Mouse (Mus musculus): ENCODE data around the gene Arid2.
"Not testable (repeated sequence)": the region's sequence is repeated elsewhere in the genome, so short reads cannot be mapped to it uniquely, and the experiment has no call there.

The Arid2 gene

DNA sequence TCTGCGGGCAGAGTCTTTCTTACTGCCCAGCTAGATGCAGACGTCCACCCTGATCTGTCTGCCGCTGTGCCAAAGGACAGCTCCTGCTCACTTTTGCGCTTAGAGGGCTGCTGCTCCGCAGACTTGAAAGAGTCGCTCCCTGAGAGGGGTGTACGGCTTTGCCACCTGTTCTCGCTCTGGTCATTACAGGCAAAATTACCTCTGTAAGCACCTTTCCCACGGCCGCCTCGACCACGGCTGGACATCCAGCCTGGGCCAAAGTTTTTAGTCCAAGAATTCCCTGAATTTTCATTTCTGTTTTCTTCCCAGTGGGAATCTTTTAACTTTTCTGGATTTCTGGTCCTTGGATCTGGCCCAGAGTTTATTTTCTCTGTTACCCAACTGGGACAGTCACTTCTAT, 130.8 kb downstream of the Arid2 start:
- in situ Hi-C loops (cut with MboI, MseI): no loop called here

DNA sequence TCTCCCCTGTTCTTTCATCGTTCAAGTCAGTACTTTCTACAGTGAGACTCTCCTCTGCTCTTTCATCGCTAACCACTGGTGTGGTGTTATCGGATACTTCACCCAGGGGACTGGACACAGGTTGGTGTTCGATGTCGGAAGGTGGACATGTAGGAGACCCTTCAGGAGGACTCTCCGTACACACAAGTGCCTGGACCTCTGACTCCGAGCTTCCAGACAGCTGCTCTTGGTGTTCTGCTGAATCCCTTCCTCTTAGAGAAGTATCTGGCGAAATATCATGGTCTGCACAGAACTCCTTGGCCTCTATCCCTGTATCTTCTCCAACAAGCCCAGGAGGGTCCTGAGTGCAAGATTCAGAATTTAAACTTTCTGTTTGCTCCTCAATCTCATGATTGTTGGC, 132.6 kb downstream of the Arid2 start:
- in situ Hi-C loops (cut with MboI, MseI): no loop called here

DNA sequence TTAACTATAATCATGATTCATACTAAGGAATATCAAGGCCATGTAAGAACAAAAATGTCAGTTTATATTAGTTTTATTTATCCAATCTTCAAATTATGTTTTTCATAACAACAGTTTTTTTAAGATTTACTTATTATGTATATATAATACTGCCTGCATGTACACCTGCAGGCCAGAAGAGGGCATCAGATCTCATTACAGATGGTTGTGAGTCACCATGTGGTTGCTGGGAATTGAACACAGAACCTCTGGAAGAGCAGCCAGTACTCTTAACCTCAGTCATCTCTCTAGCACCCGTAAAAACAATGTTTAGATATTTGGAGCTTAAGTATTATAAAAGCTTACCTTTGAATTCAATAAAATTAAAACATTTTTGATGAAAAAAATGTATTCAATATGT, 146.9 kb downstream of the Arid2 start:
- in situ Hi-C loops (cut with MboI, MseI): no loop called here

GRCm38 (mm10) chr15:96441480-96441879, 154.2 kb downstream of the Arid2 start:
- in situ Hi-C loops (cut with MboI, MseI): not testable (repeated sequence)

DNA sequence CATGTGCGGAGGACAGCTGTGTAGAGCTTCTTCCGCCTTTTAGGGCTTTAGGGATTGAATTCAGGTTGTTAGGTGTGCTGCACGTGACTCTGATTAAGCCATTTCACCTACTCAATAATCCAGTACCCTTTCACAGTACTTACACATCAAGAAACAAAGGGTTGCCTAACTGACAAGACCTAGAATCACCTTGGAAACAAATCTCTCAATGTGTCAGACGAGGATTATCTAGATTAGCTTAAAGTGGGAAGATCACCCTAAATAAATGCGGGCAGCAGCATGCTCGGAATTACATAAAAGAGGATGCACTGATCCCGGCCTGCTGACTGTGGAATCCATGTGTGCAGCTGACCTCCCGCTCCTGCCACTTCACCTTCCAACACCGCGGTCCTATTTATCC, 159.5 kb downstream of the Arid2 start:
- in situ Hi-C loops (cut with MboI, MseI): no loop called here

- in situ Hi-C loops (cut with MboI, MseI): no loop called here
These were observed 161.5 kb downstream of the Arid2 start for GRCm38 (mm10) chr15:96448656-96449299.

DNA sequence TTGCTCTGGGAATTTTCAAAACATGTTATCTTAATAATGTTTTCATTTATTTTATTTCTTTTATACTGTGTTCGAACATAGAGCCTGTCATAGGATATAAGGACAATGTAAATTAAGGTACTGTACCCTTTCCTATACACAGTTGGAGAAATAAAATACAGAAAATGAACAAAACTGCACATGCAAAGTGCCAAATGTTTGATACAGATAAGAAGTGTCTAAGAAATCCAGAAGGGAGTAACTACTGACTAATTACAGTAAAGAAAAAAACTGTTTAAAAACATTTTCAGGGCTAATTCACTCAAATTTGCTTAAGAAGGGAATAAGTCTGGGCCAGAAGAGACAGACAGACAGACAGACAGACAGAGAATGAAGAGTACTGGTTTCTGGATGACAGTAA, 166.0 kb downstream of the Arid2 start:
- in situ Hi-C loops (cut with MboI, MseI): loop anchor here (25.0 kb wide), 1 partner anchor 1866 kb away; the partner anchor contains the start of gene Twf1
